Mouse (Mus musculus) heart, postnatal 0 days (tissue): ENCODE results near the gene Ndufa5.

ENCODE experiments used
- CTCF ChIP-seq: IDR thresholded peaks from 2 replicates; pipeline ENCODE4 v1.5.1; 2016; ENCODE audit warnings: antibody characterized with exemption, control low read depth, low read depth
- EP300 ChIP-seq: IDR thresholded peaks from 2 replicates; pipeline ENCODE4 v1.6.1; 2016; ENCODE audit warnings: antibody characterized with exemption, low read depth

- TF ChIP-seq CTCF (no peak), EP300 (no peak)
Measured at GRCm38 (mm10) chr6:24470135-24470534, 57.7 kb downstream of the Ndufa5 start.
